Mouse (Mus musculus) spleen, adult 12 weeks (tissue): ENCODE measurements around the gene Car3.

Experiments used
- DNase-seq: peaks from one replicate; pipeline ENCODE4 v3.0.0; 2022; ENCODE audit warnings: low spot score

The Car3 gene

DNA sequence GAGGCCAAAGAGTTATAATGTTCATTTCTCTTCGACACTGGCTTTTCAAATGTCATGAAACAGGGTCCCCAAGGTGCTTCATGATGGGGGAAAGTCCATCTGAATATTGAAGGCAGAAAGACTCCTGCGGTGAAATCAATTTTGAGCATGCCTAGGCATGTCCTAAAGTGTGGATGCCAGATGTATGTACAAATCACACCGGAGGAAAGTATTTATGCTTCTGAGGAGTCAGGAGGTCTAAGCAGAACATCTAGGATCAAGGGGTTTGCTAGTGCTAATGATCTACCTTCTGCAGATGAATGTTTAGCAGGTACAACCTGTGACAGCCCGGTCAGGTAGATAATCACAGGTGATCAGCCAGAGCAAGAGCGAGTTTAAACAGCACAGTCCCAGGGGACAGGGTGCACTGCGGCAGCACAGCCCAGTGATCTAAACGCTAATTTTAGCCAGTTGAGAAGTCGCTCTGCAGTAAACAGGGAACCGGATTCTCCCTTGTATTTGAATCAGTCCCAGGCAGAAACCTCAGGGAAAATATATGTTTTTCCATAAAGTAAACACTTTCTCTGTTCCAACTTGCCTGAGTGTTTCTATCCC, 13.1 kb downstream of the Car3 start:
- no peak for DNase-seq

DNA sequence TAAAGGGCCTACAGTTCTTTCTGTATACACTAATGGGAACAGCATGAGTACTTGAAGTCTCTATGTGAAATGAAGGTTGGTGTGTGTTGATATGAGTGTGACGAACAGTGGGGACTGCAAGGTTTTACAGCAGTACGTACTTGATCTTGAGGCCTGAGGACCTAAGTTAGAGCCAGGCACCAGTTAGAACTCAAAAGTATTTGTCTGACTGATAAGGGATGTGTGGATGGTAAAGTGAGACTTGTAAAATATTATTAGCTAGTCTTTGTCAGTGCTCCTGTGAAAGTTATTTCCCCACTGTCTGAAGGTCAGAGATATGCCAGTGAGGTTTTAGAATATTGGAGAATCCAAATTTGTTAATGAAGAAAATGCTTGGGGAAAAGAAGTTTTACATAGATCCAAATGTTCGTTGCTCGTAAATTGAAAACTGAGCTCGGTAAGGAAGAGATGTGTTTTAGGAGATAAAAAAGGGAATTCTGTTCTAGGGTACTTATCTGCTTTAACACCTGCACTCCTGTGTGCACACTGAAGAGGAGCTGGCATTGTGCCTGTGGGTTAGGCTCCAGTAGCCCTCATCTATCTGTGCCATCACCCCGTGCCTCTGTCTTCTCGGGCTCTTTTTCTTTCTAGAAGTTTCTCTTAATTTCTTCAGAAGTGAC, 14.1 kb downstream of the Car3 start:
- peak; percentile 56 for DNase-seq

DNA sequence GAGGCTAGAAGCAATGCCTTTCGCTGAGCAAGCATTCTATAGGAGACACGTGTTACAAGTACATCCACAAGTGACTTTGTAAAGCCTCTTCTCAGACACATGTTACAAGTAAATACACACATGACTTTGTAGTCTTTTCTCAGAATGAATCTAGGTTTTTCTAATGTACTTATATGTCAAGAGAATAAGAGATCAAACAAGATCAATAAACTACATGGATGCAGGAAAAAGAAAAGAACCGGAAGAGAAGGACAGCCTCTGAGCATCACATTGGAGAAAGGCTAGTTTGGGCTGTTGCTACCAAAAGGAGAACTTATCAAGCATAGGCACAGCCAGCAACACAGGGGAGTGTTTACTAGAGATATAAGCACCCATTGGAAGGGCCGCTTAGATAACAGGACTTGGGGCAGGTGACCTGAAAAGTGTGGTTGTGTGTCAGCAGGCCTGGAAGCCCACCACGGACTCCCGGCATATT, 15.5 kb downstream of the Car3 start:
- peak; percentile 54 for DNase-seq

DNA sequence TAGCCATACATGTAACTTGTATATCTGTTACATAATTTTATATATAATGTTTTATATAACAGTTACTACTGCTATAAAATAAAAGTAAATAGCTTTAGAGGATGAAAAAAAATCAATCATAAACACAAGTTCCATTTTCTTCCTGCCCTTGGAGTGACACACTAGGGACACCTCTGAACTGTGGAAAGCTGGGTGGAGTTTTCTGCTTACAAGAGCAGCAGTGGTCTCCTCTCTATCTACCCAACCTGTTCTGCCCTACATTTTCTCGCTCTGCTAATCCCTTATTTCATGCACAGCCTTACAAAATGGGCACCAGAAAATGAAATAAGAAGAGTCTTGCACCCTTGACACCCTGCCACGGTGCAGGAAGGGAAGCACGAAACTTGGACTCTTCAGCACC, 16.0 kb downstream of the Car3 start:
- no peak for DNase-seq

DNA sequence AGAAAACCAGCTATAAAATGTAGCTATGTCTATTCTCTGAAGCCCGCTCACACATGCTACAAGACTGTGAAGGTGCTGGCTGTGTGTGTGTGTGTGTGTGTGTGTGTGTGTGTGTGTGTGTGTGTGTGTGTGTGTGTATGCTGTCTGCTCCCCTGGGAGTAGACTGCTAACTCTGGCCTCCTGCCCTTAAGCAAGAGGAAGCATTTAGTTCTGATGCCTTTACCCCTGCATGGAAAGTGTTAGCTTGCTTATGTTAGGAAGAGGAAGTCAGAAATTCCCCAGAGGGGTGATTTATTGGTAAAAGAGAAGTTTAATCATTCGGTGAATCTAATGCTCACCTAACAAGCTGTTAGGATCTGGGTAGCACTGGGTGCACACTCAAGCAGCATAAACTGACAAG, 17.0 kb downstream of the Car3 start:
- no peak for DNase-seq

DNA sequence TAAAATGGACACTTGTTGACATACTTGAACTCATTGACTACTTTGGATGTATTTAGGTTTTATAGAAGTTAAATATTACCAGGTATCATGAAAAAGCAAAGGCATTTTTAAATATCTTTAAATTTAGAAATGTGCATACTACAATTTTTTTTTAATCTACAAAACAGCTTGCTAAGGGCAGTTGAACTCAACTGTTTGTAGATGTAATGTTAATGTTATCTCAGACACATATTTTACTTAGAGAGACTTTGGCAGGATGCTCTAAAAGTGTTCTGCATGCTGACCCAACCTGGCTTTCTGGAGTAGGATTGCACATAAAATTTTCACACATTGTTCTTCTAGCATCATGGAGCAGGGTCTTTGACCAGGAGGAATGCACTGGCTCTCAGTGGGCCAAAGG, 18.7 kb downstream of the Car3 start:
- DNase-seq, result no peak

DNA sequence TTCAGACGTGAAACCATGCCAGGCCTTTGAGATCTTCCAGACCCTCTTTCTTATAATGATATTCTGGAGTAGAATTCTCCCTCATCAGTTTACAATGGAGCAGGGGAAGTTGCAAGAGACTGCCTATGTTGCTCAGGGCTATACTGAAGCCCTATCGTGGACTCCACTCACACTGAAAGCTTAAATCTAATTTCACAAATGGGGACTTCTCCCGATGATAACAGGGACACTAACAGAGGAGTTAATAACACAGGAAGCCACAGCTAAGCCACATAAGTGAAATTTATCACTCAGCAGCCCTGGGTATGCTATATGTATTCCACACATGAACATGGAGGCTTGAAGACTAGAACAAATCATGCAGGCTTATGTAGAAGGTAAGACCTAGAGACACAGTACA, 19.4 kb downstream of the Car3 start:
- no peak for DNase-seq

DNA sequence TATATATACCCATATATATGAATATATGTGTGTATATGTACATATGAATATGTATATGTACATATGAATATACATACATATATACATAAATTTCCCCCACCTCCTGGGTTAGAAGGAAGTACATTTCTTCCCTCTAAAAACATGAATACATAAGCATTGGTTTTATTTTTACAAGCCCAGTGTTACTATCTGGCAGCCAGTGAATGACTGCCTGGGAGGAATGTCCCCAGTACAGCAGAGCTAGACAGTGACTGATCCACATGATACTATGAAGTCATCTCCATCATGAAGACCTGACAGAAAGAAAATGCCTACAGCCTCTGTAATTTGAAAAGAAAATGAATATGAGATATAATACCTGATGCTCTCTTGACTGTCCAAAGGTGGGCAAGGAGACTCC, 21.5 kb downstream of the Car3 start:
- no peak for DNase-seq

DNA sequence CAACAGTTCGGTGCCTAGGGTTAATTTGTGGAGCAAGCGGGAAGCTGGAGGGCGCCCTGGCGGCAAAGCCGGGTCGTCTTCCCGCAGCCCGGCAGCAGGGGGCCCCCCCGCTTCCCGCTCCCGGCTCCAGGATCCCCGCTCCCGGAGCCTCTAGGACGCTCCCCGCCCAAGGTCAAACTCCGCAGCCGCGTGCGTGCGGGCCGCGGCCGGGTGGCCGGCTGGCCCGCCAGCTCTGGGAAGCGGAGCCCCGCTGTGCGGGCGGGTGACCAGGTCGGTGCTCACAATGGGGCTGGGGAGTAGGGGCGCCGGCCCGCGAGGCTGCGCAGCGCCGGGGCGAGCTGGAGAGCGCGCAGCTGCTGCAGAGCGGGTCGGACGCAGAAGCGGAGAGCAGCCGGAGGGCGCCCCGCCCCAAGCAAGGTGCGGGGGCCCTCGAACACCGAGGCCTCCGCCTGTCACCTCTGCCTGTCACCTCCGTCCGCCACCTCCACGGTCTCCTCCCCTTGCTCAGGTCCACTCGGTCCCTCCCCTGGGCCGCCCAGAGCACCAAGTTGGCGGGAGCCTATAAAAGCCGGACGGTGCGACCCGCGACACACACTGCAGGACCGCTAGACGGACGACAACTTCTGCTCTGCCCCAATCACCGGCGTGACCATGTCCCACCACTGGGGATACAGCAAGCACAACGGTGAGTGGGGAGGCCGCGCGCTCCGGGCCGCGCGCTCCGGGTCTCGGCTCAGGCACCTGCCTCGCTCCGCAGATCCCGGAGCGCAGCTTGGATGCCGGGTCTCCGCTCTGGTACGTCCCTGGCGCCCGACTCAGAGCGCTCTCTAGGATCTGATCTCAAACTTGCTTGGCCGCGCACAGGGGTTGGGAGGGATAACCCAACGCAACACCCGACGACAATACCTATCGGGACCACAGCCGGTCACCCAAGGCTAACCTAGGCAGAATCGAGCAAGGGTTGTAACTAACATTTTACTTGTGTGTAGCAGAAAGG, 23.1 kb downstream of the Car3 start, which contains the start of gene Car2:
Car2 (plus strand) TSS at position 172 of the 997 bp plus-strand sequence.
- peak; percentile 84 for DNase-seq

DNA sequence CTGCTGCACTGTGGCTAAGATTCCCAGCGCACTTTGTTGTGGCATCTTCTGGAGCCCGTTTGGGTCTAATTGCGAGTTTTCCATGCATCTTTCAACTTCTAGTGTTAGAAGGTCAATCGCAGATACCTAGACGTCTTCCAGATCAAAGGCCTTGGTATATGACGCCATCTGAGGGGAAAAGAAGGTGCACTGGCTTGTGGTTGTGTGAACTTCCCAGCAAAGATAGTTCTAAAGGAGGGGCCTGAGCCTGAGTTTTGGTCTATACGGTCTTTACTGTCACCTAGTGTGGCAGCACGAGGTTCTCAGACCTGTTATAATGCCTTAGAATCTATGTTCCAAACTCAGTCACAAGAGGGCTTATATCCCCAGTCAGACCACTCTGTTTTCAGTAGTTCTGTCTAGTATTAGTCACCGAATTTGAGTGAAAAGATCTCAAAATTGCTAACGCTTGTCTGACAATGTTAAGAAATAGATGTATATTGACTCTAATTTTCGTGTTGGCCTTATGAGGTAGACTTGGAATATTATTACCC, 23.9 kb downstream of the Car3 start:
- DNase-seq, result no peak

DNA sequence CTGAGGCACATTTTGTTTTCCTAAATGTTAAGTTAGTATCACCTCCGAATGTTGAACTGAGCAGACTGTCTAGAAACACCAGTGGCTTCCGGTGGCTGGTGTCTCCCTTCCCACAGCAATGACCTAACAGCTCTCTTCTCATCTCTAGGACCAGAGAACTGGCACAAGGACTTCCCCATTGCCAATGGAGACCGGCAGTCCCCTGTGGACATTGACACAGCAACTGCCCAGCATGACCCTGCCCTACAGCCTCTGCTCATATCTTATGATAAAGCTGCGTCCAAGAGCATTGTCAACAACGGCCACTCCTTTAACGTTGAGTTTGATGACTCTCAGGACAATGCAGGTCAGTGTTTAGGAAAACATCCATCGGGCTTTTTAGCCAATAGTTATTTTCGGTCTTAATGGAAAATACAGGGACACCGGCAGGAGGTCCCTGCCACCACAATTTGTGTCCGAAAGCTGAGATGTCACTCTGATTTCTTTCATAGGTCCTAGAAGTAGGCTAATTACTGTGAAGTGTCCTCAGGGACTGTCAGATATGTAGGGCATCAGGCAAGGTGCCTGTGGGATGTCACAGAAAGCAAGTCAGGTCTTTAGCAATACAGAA, 24.5 kb downstream of the Car3 start:
- DNase-seq, result no peak

DNA sequence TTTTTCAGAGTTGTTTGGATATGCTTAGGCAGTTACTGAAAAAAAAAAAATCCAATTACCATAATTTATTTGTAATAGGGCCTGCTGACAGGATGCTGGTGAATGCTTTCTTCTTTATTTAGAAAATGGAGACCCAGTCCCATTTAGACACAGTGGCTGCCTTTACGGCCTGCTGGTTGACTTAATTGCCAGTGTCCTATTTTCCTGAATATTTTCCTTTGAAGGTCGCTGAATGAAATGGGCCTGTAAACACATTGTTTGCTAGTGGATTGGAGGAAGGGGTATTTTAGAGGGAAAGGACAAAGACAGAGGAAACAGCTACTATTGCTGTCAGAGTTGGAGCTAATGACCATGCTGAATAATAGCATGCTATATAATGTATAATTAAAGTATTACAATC, 25.2 kb downstream of the Car3 start:
- no peak for DNase-seq

DNA sequence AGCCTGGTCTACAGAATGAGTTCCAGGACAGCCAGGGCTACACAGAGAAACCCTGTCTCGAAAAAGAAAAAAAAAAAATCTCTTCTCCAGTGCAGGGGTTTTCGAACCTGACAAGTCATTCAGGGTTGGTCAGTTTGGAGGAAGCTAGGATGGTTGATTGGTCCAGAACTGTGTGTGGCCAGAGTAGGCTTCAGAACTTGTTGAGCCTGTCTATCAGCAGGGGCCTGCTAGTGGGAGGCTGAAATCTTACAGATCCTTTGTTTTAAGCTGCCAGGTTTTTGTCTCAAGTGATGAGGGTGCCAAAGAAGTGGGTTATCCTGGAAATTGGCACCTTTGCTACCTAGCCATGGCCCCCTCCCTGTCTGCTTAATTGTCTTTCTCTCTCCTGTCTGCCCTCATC, 25.8 kb downstream of the Car3 start:
- no peak for DNase-seq

DNA sequence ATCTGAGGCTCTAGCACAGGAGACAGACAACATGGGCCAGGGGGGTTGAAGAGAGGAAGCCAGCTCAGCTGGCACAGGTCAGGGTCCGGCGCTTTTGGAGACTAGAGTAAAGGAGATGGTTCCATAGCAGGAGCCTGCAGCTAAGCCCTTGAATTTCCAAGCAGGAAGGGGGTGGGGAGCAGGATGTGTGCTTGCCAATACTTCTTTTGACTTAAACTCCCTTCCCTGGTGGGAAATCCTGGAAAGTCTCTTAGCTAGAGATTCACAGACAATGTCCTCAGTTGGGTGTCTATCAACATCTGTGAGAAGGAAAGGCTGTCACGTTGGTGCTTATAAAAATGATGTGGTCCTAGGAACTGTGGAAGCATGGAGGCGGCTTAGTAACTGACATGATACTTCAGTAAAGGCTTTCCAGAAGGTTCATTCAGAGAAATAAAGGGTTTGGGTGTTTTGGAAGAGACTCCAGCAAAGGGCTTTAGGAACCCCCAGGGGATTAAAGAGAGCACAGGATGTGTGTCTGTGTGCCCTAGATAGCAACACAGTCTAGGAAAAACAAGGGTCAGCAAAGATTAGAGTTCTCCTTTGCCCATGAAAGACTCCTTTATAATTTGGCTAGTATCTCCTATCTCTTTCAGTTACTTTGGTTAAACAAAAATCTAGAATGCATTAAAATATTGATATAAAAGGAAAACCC, 26.6 kb downstream of the Car3 start:
- no peak for DNase-seq

DNA sequence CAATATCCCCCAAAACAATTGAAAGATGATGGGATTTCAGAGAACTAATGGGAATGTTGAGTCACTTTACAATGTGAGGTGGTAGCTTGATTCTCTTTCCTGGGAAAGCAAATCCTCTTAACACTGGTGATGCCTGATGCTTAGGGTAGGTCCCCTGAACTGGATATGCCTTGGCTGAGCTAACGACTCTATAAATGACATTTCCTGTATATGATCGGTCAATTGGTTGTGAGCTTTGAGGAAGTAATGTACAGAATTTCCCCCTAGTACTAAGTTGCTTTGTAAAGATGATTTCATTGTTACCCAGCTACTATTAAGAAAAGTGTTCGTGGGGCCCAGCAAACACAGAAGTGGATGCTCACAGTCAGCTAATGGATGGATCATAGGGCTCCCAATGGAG, 29.7 kb downstream of the Car3 start:
- DNase-seq, result no peak

DNA sequence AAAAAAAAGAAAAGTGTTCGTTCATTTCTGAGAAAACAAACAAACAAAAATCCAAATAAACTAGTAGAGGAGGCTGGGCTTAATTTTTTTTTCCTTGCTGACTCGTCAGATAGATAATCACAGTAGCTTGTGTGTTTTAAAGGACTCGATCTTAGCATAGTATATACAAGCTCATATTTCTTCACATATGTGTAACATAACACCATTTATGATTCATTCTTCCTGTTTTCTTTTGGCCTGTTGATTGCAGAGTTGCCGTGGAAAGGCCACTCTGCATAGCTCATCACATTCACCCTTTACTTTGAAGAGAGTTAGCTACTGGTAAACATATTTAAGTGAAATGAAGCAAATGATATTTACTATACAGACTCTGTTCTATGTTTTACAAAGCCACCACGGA, 30.4 kb downstream of the Car3 start:
- no peak for DNase-seq

DNA sequence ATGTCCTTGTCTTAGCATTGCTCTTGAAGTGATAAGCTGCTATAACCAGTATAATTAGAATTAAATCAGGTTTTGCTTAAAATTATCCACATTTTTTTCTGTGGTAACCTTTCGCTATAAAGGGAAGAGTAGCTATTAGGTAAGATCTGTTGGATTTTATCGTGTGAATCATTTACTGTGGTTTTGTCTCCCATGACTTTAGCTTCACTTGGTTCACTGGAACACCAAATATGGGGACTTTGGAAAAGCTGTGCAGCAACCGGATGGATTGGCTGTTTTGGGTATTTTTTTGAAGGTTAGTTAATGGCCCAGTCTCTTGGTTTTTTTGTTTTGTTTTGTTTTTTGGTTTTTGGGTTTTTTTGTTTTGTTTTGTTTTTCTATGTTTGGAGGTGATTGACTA, 32.0 kb downstream of the Car3 start:
- no peak for DNase-seq

DNA sequence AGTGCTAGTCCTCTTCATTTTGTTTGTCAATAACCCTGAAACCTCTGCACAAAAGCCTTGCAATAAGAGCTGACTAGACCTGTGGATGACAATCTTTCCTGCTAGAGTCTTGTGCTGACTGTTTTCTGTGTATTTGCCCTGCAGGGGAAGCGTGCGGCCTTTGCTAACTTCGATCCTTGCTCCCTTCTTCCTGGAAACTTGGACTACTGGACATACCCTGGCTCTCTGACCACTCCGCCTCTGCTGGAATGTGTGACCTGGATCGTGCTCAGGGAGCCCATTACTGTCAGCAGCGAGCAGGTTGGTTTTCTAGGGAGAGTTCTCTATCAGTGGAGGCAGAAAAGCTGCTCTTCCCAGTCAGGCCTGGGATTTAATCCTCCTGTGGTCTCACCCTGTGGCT, 34.5 kb downstream of the Car3 start:
- no peak for DNase-seq

DNA sequence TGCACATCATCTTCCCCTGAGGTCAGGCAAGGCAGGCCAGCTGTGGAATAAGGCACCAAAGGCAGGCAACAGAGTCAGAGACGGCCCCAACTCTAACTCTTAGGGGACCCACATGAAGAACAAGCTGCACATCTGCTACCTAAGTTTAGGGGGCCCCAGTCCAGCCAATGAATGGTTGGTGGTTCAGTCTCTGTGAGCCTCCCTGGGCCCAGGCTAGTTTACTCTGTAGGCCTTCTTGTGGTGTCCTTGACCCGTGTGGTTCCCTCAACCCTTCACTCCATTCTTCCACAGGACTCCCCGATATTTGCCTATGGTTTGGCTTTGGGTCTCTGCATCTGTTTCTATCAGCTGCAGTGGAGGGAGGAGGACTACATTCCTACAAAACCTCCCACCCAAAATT, 40.1 kb downstream of the Car3 start:
- no peak for DNase-seq

DNA sequence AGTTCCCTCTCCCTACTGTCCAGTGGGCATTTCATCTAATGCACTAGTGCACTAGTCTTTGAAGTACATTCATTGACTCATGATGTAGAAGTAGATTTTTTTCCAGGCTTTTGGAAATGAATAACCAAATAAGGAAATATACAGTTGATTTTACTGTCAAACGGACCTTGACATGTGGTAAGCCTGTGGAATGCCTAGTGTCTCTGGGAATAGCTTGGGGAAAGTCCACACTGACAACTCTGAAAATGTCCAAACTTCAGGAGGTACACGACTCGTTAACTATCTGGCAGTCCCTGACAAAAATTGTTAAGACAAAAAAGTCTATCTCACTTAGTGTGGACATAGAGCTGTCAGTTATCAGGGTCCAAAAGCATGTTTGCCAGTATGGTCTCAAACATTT, 40.9 kb downstream of the Car3 start:
- DNase-seq, result no peak

DNA sequence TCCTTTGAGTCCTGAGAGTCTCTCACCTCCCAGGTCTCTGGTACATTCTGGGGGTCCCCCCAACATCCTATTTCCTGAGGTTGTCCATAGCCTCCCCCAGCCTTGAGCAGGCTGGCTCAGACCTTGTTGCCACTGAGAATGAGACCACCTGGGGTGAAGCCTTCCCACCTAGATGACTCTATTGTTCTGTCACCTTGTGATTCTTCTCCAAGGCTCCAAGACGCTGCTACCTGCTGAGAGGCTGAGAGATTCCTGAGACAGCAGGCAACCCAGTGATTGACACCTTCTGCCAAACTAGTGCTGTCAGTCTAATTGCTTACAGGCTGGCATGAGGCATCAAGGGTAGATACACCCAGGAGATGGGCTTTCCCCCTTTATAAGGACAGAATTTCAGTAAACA, 44.0 kb downstream of the Car3 start:
- DNase-seq, result no peak
